Mouse (Mus musculus) liver, adult 2 months (tissue): ENCODE measurements around the gene Spata31d1b. TPM values are rescaled to one million over a fixed set of nuclear protein-coding genes. Genes with fewer than 3 reads are reported as not detected.
"Not testable (repeated sequence)": the region's sequence is repeated elsewhere in the genome, so short reads cannot be mapped to it uniquely, and the experiment has no call there.

Source experiments
- DNase-seq: peaks from one replicate; pipeline ENCODE4 v3.0.0-alpha.2; 2011; ENCODE audit warnings: low read depth, low spot score; ENCODE audit errors: extremely low read depth
- H3K27ac ChIP-seq: fragments of 200-500 bp; replicated peaks from 2 replicates; pipeline ENCODE4 v1.5.1; 2012; ENCODE audit warnings: low read depth, mild to moderate bottlenecking, control low read depth, inconsistent platforms, low read length; ENCODE audit not compliant: insufficient read depth
- H3K27me3 ChIP-seq: fragments of 200-500 bp; 2 replicates; pipeline ENCODE4 v1.6.1; 2012; ENCODE audit warnings: mild to moderate bottlenecking, moderate library complexity, low read length, inconsistent platforms; ENCODE audit not compliant: control insufficient read depth, insufficient read depth
- H3K36me3 ChIP-seq: fragments of 200-500 bp; 2 replicates; pipeline ENCODE4 v1.6.1; 2012; ENCODE audit warnings: low read length, inconsistent platforms; ENCODE audit not compliant: control insufficient read depth, insufficient read depth
- H3K4me1 ChIP-seq: fragments of 200-500 bp; 2 replicates; pipeline ENCODE4 v1.6.1; 2011; ENCODE audit warnings: low read length; ENCODE audit not compliant: control insufficient read depth, insufficient read depth
- H3K4me3 ChIP-seq: fragments of 200-500 bp; 2 replicates; pipeline ENCODE4 v1.5.1; 2011; ENCODE audit warnings: low read depth, mild to moderate bottlenecking, control low read depth, low read length, moderate library complexity; ENCODE audit not compliant: insufficient read depth
- H3K79me2 ChIP-seq: fragments of 200-500 bp; 2 replicates; pipeline ENCODE4 v1.6.1; 2012; ENCODE audit warnings: inconsistent platforms, mild to moderate bottlenecking, low read length, moderate library complexity; ENCODE audit not compliant: control insufficient read depth, insufficient read depth
- H3K9ac ChIP-seq: fragments of 200-500 bp; 2 replicates; pipeline ENCODE4 v1.6.1; 2012; ENCODE audit warnings: low read depth, mild to moderate bottlenecking, control low read depth, inconsistent platforms, low read length
- CTCF ChIP-seq: fragments of 200-500 bp; IDR thresholded peaks from 2 replicates; pipeline ENCODE4 v1.5.1; 2011; ENCODE audit warnings: low read depth, low read length, control low read depth
- POLR2A ChIP-seq: fragments of 200-500 bp; IDR thresholded peaks from 2 replicates; pipeline ENCODE4 v1.6.1; 2011; ENCODE audit warnings: low read length, control low read depth; ENCODE audit not compliant: insufficient read depth; ENCODE audit errors: extremely low read depth
- WGBS: fragments of 180-500 bp; shearing (Covaris S2); methylation state at CpG from one replicate; pipeline ENCODE4 v1.1.7; 2018; 5-methylcytosine and 5-hydroxymethylcytosine counted together
- polyA plus RNA-seq: library from polyadenylated mRNA; depleted of rRNA; stranded (reverse); fragments of >200 nt; gene quantifications from 2 replicates; pipeline ENCODE4 v1.2.3, GENCODE M21; 2012
- total RNA-seq: library from RNA; depleted of rRNA; stranded (reverse); fragments of >200 nt; gene quantifications from 2 replicates; pipeline ENCODE4 v1.2.3, GENCODE M21; 2014

Gene Spata31d1b
- total and polyA plus RNA-seq, 2 experiments: not detected

- no peaks in the 10 kb centered on the region for H3K36me3 ChIP-seq
- H3K9ac ChIP-seq: no peak overlapping the region
- H3K79me2 ChIP-seq: no peaks in the 10 kb centered on the region
- TF ChIP-seq POLR2A (no peak), CTCF (no peak)
- no peak overlapping the region for H3K4me3 ChIP-seq
- DNase-seq: no peak
- H3K4me1 ChIP-seq: no peaks in the 10 kb centered on the region
- WGBS: 95% methylated on average over 8 of the region's 8 CpGs
- H3K27ac ChIP-seq: no peak overlapping the region
- H3K27me3 ChIP-seq: no peaks in the 10 kb centered on the region
Measured at GRCm38 (mm10) chr13:59699131-59699530, 13.0 kb upstream of the Spata31d1b start.

GRCm38 (mm10) chr13:59700137-59700536 is 11.9 kb upstream of the Spata31d1b start:
- WGBS: 100% methylated on average over 1 of the region's 1 CpGs
- H3K27me3 ChIP-seq, H3K79me2 ChIP-seq, H3K4me1 ChIP-seq, H3K36me3 ChIP-seq, H3K4me3 ChIP-seq, H3K9ac ChIP-seq, DNase-seq, H3K27ac ChIP-seq: not testable (repeated sequence)

GRCm38 (mm10) chr13:59703514-59703913 is 8.6 kb upstream of the Spata31d1b start:
- no peak overlapping the region for H3K4me3 ChIP-seq
- TF ChIP-seq CTCF (no peak), POLR2A (no peak)
- no peak overlapping the region for H3K9ac ChIP-seq
- no peaks in the 10 kb centered on the region for H3K36me3 ChIP-seq
- 90% methylated on average over 12 of the region's 12 CpGs for WGBS
- H3K27ac ChIP-seq: no peak overlapping the region
- no peaks in the 10 kb centered on the region for H3K79me2 ChIP-seq
- H3K4me1 ChIP-seq: no peaks in the 10 kb centered on the region
- H3K27me3 ChIP-seq: no peaks in the 10 kb centered on the region
- DNase-seq: no peak

GRCm38 (mm10) chr13:59704562-59704961 is 7.5 kb upstream of the Spata31d1b start:
- WGBS: 51% methylated on average over 12 of the region's 12 CpGs
- Histone ChIP-seq H3K36me3 (no peaks in the 10 kb centered on the region), H3K27ac (no peak overlapping the region), H3K4me3 (no peak overlapping the region), H3K27me3 (no peaks in the 10 kb centered on the region), H3K79me2 (no peaks in the 10 kb centered on the region), H3K4me1 (no peaks in the 10 kb centered on the region), H3K9ac (no peak overlapping the region)
- TF ChIP-seq POLR2A: no peak
- TF ChIP-seq CTCF: peak; percentile 17; the same call in 1 of the 2 replicates
- DNase-seq: no peak

DNA sequence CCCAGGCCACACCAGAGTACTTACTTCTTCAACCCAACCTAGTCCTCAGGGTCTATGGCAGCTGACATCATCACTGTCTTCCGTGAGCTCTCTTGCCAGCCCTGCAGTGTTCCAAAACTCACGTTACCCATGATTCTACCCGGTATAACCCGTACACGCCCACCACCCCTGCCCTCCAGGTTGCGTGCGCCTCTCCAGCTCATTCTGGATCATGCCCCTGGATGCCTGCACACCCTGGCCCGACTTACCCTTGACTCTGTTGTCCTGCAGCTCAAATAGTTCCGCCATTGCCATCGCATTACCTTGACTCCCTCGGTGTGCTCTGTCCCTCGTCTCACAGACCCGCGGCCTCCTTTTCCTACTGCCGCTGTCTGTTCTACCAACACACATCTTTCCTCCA is 1.9 kb upstream of the Spata31d1b start, which contains the start of gene Spata31d1a:
Gene Spata31d1a, minus strand, starts transcription at position 101 of the 400 bp plus-strand sequence.
- H3K27me3 ChIP-seq: no peaks in the 10 kb centered on the region; the same call in 1 of the 2 replicates
- TF ChIP-seq POLR2A: no peak
- no peak for TF ChIP-seq CTCF
- H3K9ac ChIP-seq: no peak within 1 kb of the TSS
- no peak for DNase-seq
- no peaks in the 10 kb centered on the region for H3K79me2 ChIP-seq
- no peak within 1 kb of the TSS for H3K27ac ChIP-seq
- 92% methylated on average over 15 of the region's 15 CpGs for WGBS
- H3K4me3 ChIP-seq: no peak within 1 kb of the TSS
- no peaks in the 10 kb centered on the region for H3K36me3 ChIP-seq
- H3K4me1 ChIP-seq: no peaks in the 10 kb centered on the region

DNA sequence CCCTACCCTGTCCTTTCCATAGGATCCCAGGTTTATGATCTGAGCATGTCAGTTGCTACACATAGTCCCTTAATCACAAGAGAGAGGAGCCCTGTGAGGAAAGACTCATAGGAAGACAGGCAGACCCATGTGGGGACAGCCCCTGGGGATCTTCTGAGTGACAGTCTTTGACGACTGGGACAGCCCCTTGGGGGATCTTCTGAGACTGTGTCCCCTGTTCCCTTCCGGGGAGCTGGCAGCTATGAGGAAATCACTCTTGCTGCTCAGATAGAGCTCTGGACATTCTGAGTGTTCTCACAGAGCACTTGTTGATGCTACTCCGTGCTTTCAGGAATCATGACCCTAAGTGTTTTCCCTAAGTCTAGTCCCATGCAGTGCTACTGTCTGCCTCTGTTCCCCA is 1.6 kb downstream of the Spata31d1b start:
- no peaks in the 10 kb centered on the region for H3K4me1 ChIP-seq
- no peaks in the 10 kb centered on the region; the same call in 1 of the 2 replicates for H3K27me3 ChIP-seq
- no peak overlapping the region for H3K27ac ChIP-seq
- H3K36me3 ChIP-seq: no peaks in the 10 kb centered on the region
- H3K79me2 ChIP-seq: no peaks in the 10 kb centered on the region
- no peak overlapping the region for H3K4me3 ChIP-seq
- 56% methylated on average over 3 of the region's 3 CpGs for WGBS
- DNase-seq: no peak
- H3K9ac ChIP-seq: no peak overlapping the region
- TF ChIP-seq CTCF: no peak
- TF ChIP-seq POLR2A: no peak

GRCm38 (mm10) chr13:59718857-59719440 is 6.9 kb downstream of the Spata31d1b start:
- H3K27me3 ChIP-seq, DNase-seq, H3K27ac ChIP-seq, H3K4me1 ChIP-seq, H3K79me2 ChIP-seq, H3K36me3 ChIP-seq, H3K4me3 ChIP-seq, H3K9ac ChIP-seq: not testable (repeated sequence)
- 36% methylated on average over 6 of the region's 6 CpGs for WGBS
